ENCODE assay signal across 8 mouse cellular contexts in genomic region chr10:20290467-20290883, GRCm38 (mm10). TPM values are rescaled to one million over a fixed set of nuclear protein-coding genes. Genes with fewer than 3 reads are reported as not detected.
DNase-seq lines count a peak whose midpoint lies in the region; ATAC-seq lines count a peak whose summit lies in the region.

No protein-coding gene starts in this region.

- intact Hi-C loops in left cerebral cortex, postnatal 10 days (cut with DNase I): loop anchor here (5.0 kb wide), 1 partner anchor 662 kb away; the partner anchor contains the start of gene Ahi1

- peak; percentile 65 for ATAC-seq in activated CD4-positive, CD25-positive, alpha-beta regulatory T cell, adult 4 months
- peak; percentile 98 for ATAC-seq in megakaryocyte progenitor cell, adult 5-6 weeks (replicated peaks; ENCODE audit: poor library complexity)

- peak; percentile 71 to 86 for DNase-seq in cerebellum, postnatal 4 days (ENCODE audit: low spot score in 2 of 2)
- peak; percentile 89 for DNase-seq in gastrocnemius, postnatal 10 days
- DNase-seq in hindlimb bud, embryonic 11.5 days (ENCODE audit: extremely low spot score, low read depth, low spot score): peak; percentile 50
- DNase-seq in left cerebral cortex, postnatal 10 days (ENCODE audit: extremely low spot score in 1 of 2, low spot score in 2 of 2): peak; percentile 66 to 89
- DNase-seq in right cerebral cortex, postnatal 10 days (ENCODE audit: low spot score in 2 of 2): peak; percentile 71 to 89
- peak; percentile 89 for DNase-seq in urinary bladder, postnatal 14 days (ENCODE audit: low spot score)

RNA-seq across cellular contexts. Expression of gene Bclaf1, which starts 21.8 kb away (rescaled TPM):
- 100 to 1,000 TPM; 156 to 168 TPM for polyA plus RNA-seq in activated CD4-positive, CD25-positive, alpha-beta regulatory T cell, adult 4 months (2017; shearing (Covaris generic))
- 10 to 100 TPM; 64.1 to 75.1 TPM for total RNA-seq in gastrocnemius, postnatal 10 days (2021)
- total RNA-seq in left cerebral cortex, postnatal 10 days (2021): 100 to 1,000 TPM; 134 to 135 TPM
- total RNA-seq in megakaryocyte progenitor cell, adult 5-6 weeks (2015): 185 and 245 TPM in 2 replicates
- total RNA-seq in megakaryocyte progenitor cell, adult 5-6 weeks (2017): 401 and 633 TPM in 2 replicates

RNA-seq across cellular contexts. Expression of gene Mtfr2, which starts 57.1 kb away (rescaled TPM):
- 1 to 10 TPM; 1.3 to 2.2 TPM for polyA plus RNA-seq in activated CD4-positive, CD25-positive, alpha-beta regulatory T cell, adult 4 months (2017; shearing (Covaris generic))
- total RNA-seq in gastrocnemius, postnatal 10 days (2021): 1 to 10 TPM; 1.2 to 1.5 TPM
- total RNA-seq in left cerebral cortex, postnatal 10 days (2021): 1 to 10 TPM in 1 of 2 experiments, under 1 TPM in 1; 0.84 to 1.1 TPM
- 69.6 and 74.0 TPM in 2 replicates for total RNA-seq in megakaryocyte progenitor cell, adult 5-6 weeks (2015)
- 11.6 and 17.1 TPM in 2 replicates for total RNA-seq in megakaryocyte progenitor cell, adult 5-6 weeks (2017)

Comparison
In these comparisons a context has a peak if more than half of its experiments do, and no peak if none do; other contexts are left out.
1. Peak in every context shown above with its lines: DNase-seq and ATAC-seq.
2. RNA of gene Mtfr2, which starts 57.1 kb away (total RNA-seq): 11.6 to 74.0 TPM in megakaryocyte progenitor cell, adult 5-6 weeks; 1.2 to 1.5 TPM in gastrocnemius, postnatal 10 days and 0.84 to 1.1 TPM in left cerebral cortex, postnatal 10 days; every median in the first group is over 4 times any median in the second.